Mouse (Mus musculus): Measurements from ENCODE around the gene Thoc3. TPM values are rescaled to one million over a fixed set of nuclear protein-coding genes. Genes with fewer than 3 reads are reported as not detected.

Thoc3 gene
- polyA plus RNA-seq, 1 experiment from 2014 or later, result 90.6 TPM

- Histone ChIP-seq H3K27me3 (replicated peaks; ENCODE audit: control insufficient read depth, insufficient read depth, low read length) (no peaks in the 10 kb centered on the region), H3K4me3 (ENCODE audit: low read length) (no peak overlapping the region), H3K36me3 (ENCODE audit: control insufficient read depth, insufficient read depth, low read length) (no peaks in the 10 kb centered on the region), H3K9me3 (ENCODE audit: control insufficient read depth, low read length) (no peaks in the 10 kb centered on the region), H3K4me1 (ENCODE audit: control insufficient read depth, insufficient read depth, low read length) (peaks cover 17% of the 10 kb centered on the region), H3K9ac (ENCODE audit: low read depth, low read length) (no peak overlapping the region), H3K27ac (ENCODE audit: low read length) (no peak overlapping the region), H3K4me2 (ENCODE audit: low read depth, low read length) (no peak overlapping the region)
- ATAC-seq, result no peak
- WGBS, result 78% methylated on average over 3 of the region's 3 CpGs
Measured at GRCm38 (mm10) chr13:54428771-54429170, 39.9 kb downstream of the Thoc3 start.

GRCm38 (mm10) chr13:54426781-54427655 lies 41.6 kb downstream of the Thoc3 start:
- Histone ChIP-seq H3K27me3 (replicated peaks; ENCODE audit: control insufficient read depth, insufficient read depth, low read length) (no peaks in the 10 kb centered on the region), H3K4me2 (ENCODE audit: low read depth, low read length) (no peak overlapping the region), H3K4me3 (ENCODE audit: low read length) (no peak overlapping the region), H3K4me1 (ENCODE audit: control insufficient read depth, insufficient read depth, low read length) (peaks cover 17% of the 10 kb centered on the region), H3K9me3 (ENCODE audit: control insufficient read depth, low read length) (peaks cover 3% of the 10 kb centered on the region; the same call in 1 of the 2 replicates), H3K27ac (ENCODE audit: low read length) (no peak overlapping the region), H3K9ac (ENCODE audit: low read depth, low read length) (no peak overlapping the region), H3K36me3 (ENCODE audit: control insufficient read depth, insufficient read depth, low read length) (no peaks in the 10 kb centered on the region)
- no peak for ATAC-seq
- WGBS, result 69% methylated on average over 10 of the region's 10 CpGs

GRCm38 (mm10) chr13:54425269-54425668 lies 43.4 kb downstream of the Thoc3 start:
- no peak overlapping the region for H3K4me3 ChIP-seq (ENCODE audit: low read length)
- 0 out of 2 replicates have a peak overlapping the region, but pooled peaks have one; percentile 7 for H3K9ac ChIP-seq (ENCODE audit: low read depth, low read length)
- peaks cover 17% of the 10 kb centered on the region for H3K4me1 ChIP-seq (ENCODE audit: control insufficient read depth, insufficient read depth, low read length)
- H3K9me3 ChIP-seq (ENCODE audit: control insufficient read depth, low read length), result peaks cover 3% of the 10 kb centered on the region; the same call in 1 of the 2 replicates
- peak overlapping the region; percentile 93 for H3K27ac ChIP-seq (ENCODE audit: low read length)
- 25% methylated on average over 2 of the region's 2 CpGs for WGBS
- no peaks in the 10 kb centered on the region for H3K27me3 ChIP-seq (replicated peaks; ENCODE audit: control insufficient read depth, insufficient read depth, low read length)
- peak; percentile 99 for ATAC-seq
- H3K36me3 ChIP-seq (ENCODE audit: control insufficient read depth, insufficient read depth, low read length), result no peaks in the 10 kb centered on the region
- H3K4me2 ChIP-seq (ENCODE audit: low read depth, low read length), result 0 out of 2 replicates have a peak overlapping the region, but pooled peaks have one; percentile 17

- Histone ChIP-seq H3K9ac (ENCODE audit: low read depth, low read length) (no peak overlapping the region), H3K27ac (ENCODE audit: low read length) (no peak overlapping the region), H3K4me1 (ENCODE audit: control insufficient read depth, insufficient read depth, low read length) (peaks cover 6% of the 10 kb centered on the region; the same call in 1 of the 2 replicates), H3K4me2 (ENCODE audit: low read depth, low read length) (no peak overlapping the region), H3K9me3 (ENCODE audit: control insufficient read depth, low read length) (peaks cover 3% of the 10 kb centered on the region; the same call in 1 of the 2 replicates), H3K36me3 (ENCODE audit: control insufficient read depth, insufficient read depth, low read length) (no peaks in the 10 kb centered on the region), H3K27me3 (replicated peaks; ENCODE audit: control insufficient read depth, insufficient read depth, low read length) (no peaks in the 10 kb centered on the region), H3K4me3 (ENCODE audit: low read length) (no peak overlapping the region)
- WGBS, result 74% methylated on average over 12 of the region's 12 CpGs
- no peak for ATAC-seq
Measured at GRCm38 (mm10) chr13:54420226-54420625, 48.4 kb downstream of the Thoc3 start.

- 72% methylated on average over 10 of the region's 10 CpGs for WGBS
Measured at GRCm38 (mm10) chr13:54418781-54419327, 49.8 kb downstream of the Thoc3 start.

GRCm38 (mm10) chr13:54415059-54415458 lies 53.6 kb downstream of the Thoc3 start:
- peak; percentile 40; the same call in 1 of the 2 replicates for ATAC-seq
- no peak overlapping the region for H3K4me3 ChIP-seq (ENCODE audit: low read length)
- no peaks in the 10 kb centered on the region for H3K27me3 ChIP-seq (replicated peaks; ENCODE audit: control insufficient read depth, insufficient read depth, low read length)
- no peak overlapping the region for H3K9ac ChIP-seq (ENCODE audit: low read depth, low read length)
- H3K9me3 ChIP-seq (ENCODE audit: control insufficient read depth, low read length), result no peaks in the 10 kb centered on the region
- WGBS, result 90% methylated on average over 4 of the region's 4 CpGs
- peaks cover 6% of the 10 kb centered on the region for H3K4me1 ChIP-seq (ENCODE audit: control insufficient read depth, insufficient read depth, low read length)
- no peak overlapping the region for H3K4me2 ChIP-seq (ENCODE audit: low read depth, low read length)
- no peaks in the 10 kb centered on the region for H3K36me3 ChIP-seq (ENCODE audit: control insufficient read depth, insufficient read depth, low read length)
- H3K27ac ChIP-seq (ENCODE audit: low read length), result no peak overlapping the region

More at GRCm38 (mm10) chr13:54418781-54419327, 49.8 kb downstream of the Thoc3 start:
- no peaks in the 10 kb centered on the region for H3K27me3 ChIP-seq (replicated peaks; ENCODE audit: control insufficient read depth, insufficient read depth, low read length)
- no peak overlapping the region for H3K4me3 ChIP-seq (ENCODE audit: low read length)
- H3K36me3 ChIP-seq (ENCODE audit: control insufficient read depth, insufficient read depth, low read length), result no peaks in the 10 kb centered on the region
- no peaks in the 10 kb centered on the region for H3K4me1 ChIP-seq (ENCODE audit: control insufficient read depth, insufficient read depth, low read length)
- no peak overlapping the region for H3K27ac ChIP-seq (ENCODE audit: low read length)
- H3K9me3 ChIP-seq (ENCODE audit: control insufficient read depth, low read length), result peaks cover 3% of the 10 kb centered on the region; the same call in 1 of the 2 replicates
- no peak overlapping the region for H3K9ac ChIP-seq (ENCODE audit: low read depth, low read length)
- H3K4me2 ChIP-seq (ENCODE audit: low read depth, low read length), result no peak overlapping the region
- ATAC-seq, result no peak

- no peaks in the 10 kb centered on the region for H3K36me3 ChIP-seq (ENCODE audit: control insufficient read depth, insufficient read depth, low read length)
- no peak overlapping the region for H3K27ac ChIP-seq (ENCODE audit: low read length)
- no peak overlapping the region for H3K4me2 ChIP-seq (ENCODE audit: low read depth, low read length)
- H3K4me3 ChIP-seq (ENCODE audit: low read length), result no peak overlapping the region
- no peak overlapping the region for H3K9ac ChIP-seq (ENCODE audit: low read depth, low read length)
- H3K27me3 ChIP-seq (replicated peaks; ENCODE audit: control insufficient read depth, insufficient read depth, low read length), result no peaks in the 10 kb centered on the region
- peaks cover 6% of the 10 kb centered on the region for H3K4me1 ChIP-seq (ENCODE audit: control insufficient read depth, insufficient read depth, low read length)
- H3K9me3 ChIP-seq (ENCODE audit: control insufficient read depth, low read length), result no peaks in the 10 kb centered on the region
- 71% methylated on average over 4 of the region's 4 CpGs for WGBS
- no peak for ATAC-seq
Measured at GRCm38 (mm10) chr13:54412721-54413120, 55.9 kb downstream of the Thoc3 start.

- Histone ChIP-seq H3K27ac (ENCODE audit: low read length) (no peak overlapping the region), H3K4me3 (ENCODE audit: low read length) (no peak overlapping the region), H3K9ac (ENCODE audit: low read depth, low read length) (no peak overlapping the region), H3K4me1 (ENCODE audit: control insufficient read depth, insufficient read depth, low read length) (peaks cover 6% of the 10 kb centered on the region), H3K27me3 (replicated peaks; ENCODE audit: control insufficient read depth, insufficient read depth, low read length) (no peaks in the 10 kb centered on the region), H3K4me2 (ENCODE audit: low read depth, low read length) (no peak overlapping the region), H3K36me3 (ENCODE audit: control insufficient read depth, insufficient read depth, low read length) (no peaks in the 10 kb centered on the region), H3K9me3 (ENCODE audit: control insufficient read depth, low read length) (no peaks in the 10 kb centered on the region)
- 18% methylated on average over 7 of the region's 7 CpGs for WGBS
- ATAC-seq, result peak; percentile 53; the same call in 1 of the 2 replicates
Measured at GRCm38 (mm10) chr13:54412236-54412635, 56.4 kb downstream of the Thoc3 start.

GRCm38 (mm10) chr13:54411656-54412055 lies 57.0 kb downstream of the Thoc3 start:
- Histone ChIP-seq H3K9ac (ENCODE audit: low read depth, low read length) (no peak overlapping the region), H3K27ac (ENCODE audit: low read length) (no peak overlapping the region), H3K4me1 (ENCODE audit: control insufficient read depth, insufficient read depth, low read length) (peaks cover 6% of the 10 kb centered on the region), H3K27me3 (replicated peaks; ENCODE audit: control insufficient read depth, insufficient read depth, low read length) (no peaks in the 10 kb centered on the region), H3K9me3 (ENCODE audit: control insufficient read depth, low read length) (no peaks in the 10 kb centered on the region), H3K36me3 (ENCODE audit: control insufficient read depth, insufficient read depth, low read length) (no peaks in the 10 kb centered on the region), H3K4me2 (ENCODE audit: low read depth, low read length) (no peak overlapping the region), H3K4me3 (ENCODE audit: low read length) (no peak overlapping the region)
- no peak for ATAC-seq
- WGBS, result 88% methylated on average over 3 of the region's 3 CpGs
